Mouse (Mus musculus): ENCODE measurements around the gene Psmd4. TPM values are rescaled to one million over a fixed set of nuclear protein-coding genes. Genes with fewer than 3 reads are reported as not detected.
A peak's percentile ranks its signal among the peaks of the same experiment; 100 is the strongest.
"Not testable (repeated sequence)": the region's sequence is repeated elsewhere in the genome, so short reads cannot be mapped to it uniquely, and the experiment has no call there.

Psmd4 gene
- 100 to 1,000 TPM; 124 to 149 (median 127) TPM for total RNA-seq (2022)

DNA sequence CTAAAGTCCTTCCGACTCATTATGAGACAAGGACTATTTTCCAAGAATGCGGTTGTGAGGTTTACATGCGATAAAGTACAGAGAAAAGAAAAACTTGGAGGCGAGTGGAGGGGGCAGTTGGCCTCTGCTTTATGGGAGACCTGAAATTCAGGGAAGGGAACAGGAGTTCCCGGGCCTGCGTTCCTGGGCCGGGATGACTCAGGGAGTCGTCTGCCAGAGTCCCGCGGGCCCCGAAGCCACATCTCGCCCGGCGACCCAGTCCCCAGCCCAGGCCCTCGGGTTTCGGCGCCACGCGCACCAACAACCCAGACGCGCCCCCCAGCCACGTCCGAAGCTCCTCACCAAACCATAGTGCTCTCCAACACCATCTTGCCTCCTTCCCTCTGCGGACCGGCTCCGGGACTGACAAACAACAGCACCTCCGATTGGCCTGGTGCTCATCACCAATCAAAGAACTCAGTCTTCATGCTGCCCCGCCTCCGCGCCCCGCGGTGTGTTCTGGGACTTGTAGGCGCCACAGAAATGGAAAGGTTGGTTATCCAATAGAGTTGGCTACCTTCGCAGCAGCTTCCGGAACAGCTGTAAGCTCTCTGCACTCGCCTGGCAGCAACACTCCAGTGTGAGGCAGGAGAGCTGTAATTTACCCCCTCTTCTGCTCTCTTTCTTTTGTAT, at the start of gene Psmd4:
Gene Psmd4 (minus strand): TSS at position 449 of the 672 bp plus-strand sequence.
- DNase-seq (ENCODE audit: low spot score), result peak; percentile 98

DNA sequence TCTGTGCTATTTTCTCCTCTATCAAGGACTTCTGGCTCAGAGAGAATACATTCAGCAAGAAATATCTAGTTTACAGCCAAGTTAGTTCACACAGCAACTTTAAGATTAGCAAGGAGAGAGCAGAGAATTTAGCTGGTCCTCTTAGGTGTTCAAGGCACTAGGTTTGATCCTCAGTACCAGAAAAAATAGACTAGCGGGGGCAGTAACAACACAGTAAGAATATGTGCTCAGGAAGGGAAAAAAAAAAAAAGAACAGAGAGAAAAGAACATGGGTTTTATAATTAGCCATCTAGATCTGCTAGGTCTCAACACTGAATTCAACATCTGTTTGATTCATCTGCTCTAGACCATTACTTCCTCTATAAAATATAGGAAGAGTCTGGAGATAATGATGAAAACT, 45.7 kb upstream of the Psmd4 start:
- no peak for DNase-seq (ENCODE audit: low spot score)

GRCm38 (mm10) chr3:95071606-95072005, 29.2 kb upstream of the Psmd4 start:
- no peak for DNase-seq (ENCODE audit: low spot score)

DNA sequence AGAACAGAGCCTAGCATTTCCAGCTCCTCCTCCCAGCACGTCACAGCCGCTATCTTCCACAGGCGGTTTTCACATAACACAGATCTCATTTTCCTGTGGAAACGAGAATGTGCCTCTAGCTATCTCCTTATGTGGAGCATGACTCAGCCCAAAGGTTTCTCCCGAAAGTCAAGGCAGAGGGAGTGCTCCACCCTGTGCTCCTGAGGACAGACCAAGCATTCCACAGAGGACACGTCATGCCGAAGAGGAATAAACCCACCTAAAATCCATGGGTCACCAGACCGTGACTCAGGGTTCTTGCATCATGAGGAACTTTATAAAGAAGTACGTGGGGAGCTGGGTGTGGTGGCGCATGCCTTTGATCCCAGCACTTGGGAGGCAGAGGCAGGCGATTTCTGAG, 24.2 kb upstream of the Psmd4 start:
- no peak for DNase-seq (ENCODE audit: low spot score)

GRCm38 (mm10) chr3:95066095-95066494, 23.7 kb upstream of the Psmd4 start:
- no peak for DNase-seq (ENCODE audit: low spot score)

GRCm38 (mm10) chr3:95065553-95065952, 23.1 kb upstream of the Psmd4 start:
- DNase-seq (ENCODE audit: low spot score), result no peak

DNA sequence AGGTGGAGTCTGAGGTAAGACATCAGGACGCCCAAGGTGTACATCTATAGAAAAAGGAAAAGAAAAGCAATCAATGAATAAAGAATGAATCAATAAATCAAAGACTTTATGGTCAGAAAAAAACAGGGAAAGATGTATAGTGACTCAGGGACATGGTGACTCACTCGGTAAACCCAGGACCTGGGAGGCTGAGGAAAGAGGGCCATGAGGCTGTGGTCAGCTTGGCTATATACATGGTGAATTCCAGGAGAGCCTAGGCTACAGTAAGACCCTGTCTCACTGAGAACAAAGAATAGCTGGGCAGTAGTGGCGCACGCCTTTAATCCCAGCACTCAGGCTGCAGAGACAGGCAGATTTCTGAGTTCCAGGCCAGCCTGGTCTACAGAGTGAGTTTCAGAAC, 21.3 kb upstream of the Psmd4 start:
- no peak for DNase-seq (ENCODE audit: low spot score)

GRCm38 (mm10) chr3:95058078-95058477, 15.7 kb upstream of the Psmd4 start:
- no peak for DNase-seq (ENCODE audit: low spot score)

GRCm38 (mm10) chr3:95056275-95056674, 13.9 kb upstream of the Psmd4 start:
- DNase-seq (ENCODE audit: low spot score), result no peak

- no peak for DNase-seq (ENCODE audit: low spot score)
These were observed 12.3 kb upstream of the Psmd4 start for GRCm38 (mm10) chr3:95054481-95055260.

DNA sequence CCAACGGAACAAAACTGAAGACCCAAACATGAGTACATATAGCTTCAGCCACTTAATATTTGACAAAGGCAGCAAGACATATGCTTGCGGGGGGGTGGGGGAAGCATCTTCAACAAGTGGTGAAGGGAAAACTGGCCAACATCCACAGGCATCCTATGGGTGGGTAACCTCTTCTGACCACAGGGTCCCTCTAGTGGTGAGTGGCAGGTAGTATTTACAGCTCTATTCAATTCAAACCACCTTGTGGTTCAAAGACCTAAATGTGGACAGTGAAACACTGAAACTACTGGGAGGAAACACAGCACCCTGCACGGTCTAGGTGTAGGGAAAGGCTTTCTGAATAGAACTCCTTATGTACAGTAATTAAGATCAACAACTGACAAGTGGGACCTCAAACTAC, 11.3 kb upstream of the Psmd4 start:
- no peak for DNase-seq (ENCODE audit: low spot score)

DNA sequence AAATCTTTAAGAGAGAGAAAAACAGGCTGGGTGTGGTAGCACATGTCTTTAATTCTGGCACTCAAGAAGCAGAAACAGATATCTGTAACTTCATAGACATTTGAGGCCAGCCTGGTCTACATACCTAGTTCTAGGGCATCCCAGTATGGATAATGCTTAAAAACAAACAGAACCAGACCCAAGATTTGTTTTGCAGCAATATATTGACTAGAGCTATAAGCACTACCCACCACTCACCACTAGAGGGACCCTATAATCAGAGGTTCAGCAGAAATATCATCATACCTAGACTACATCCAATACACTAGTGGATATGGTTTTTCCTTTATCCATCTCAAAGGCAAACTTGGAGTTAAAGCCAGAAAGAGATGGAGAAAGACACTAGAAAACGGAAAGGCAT, 10.5 kb upstream of the Psmd4 start:
- DNase-seq (ENCODE audit: low spot score), result peak; percentile 32

DNA sequence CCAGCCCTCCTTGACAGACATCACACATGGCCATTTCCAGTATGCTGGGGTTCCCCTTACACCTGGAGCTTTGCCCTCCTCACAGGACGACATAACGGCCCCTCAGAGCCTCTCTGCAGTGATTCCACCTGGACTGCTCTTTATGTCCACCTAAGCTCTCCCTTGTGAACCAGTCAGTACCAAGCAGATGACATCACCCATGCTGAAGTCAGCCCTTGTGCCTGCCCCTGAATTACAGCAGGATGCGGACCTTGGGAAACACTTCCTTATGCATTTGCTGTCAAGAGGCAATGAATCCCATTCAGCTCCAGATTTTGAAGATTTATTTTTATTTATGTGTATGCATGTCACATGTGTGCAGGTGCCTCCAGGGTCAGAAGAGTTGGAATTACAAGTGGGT, 5.5 kb upstream of the Psmd4 start:
- DNase-seq (ENCODE audit: low spot score), result no peak

GRCm38 (mm10) chr3:95046462-95047057, 4.1 kb upstream of the Psmd4 start:
- no peak for DNase-seq (ENCODE audit: low spot score)

DNA sequence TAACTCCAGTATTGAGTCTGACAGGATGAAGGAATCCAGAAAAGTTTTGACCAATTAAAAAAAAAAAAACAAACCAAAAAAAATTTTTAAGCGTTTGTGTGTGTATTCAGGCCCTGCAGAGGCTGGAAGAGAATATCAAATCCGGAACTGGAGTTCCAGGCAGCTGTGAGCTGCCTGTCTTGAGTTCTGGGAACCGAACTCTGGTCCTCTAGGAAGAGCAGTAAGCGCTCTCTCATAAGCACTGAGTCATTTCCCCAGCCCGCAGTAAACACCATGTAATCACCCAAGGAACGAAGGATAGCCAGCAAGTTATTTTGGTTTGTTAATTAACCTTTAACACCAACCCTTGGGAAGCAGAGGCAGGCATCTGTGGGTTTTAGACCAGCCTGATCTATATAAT, 837 bp upstream of the Psmd4 start:
- no peak for DNase-seq (ENCODE audit: low spot score)

GRCm38 (mm10) chr3:95042838-95043229, 420 bp upstream of the Psmd4 start:
- no peak for DNase-seq (ENCODE audit: low spot score)

- no peak for DNase-seq (ENCODE audit: low spot score)
These were observed 789 bp downstream of the Psmd4 start for GRCm38 (mm10) chr3:95041625-95042024.

GRCm38 (mm10) chr3:95029953-95030352, 12.5 kb downstream of the Psmd4 start:
- DNase-seq (ENCODE audit: low spot score), result no peak

GRCm38 (mm10) chr3:95029291-95029827, 13.1 kb downstream of the Psmd4 start:
- DNase-seq (ENCODE audit: low spot score), result not testable (repeated sequence)

DNA sequence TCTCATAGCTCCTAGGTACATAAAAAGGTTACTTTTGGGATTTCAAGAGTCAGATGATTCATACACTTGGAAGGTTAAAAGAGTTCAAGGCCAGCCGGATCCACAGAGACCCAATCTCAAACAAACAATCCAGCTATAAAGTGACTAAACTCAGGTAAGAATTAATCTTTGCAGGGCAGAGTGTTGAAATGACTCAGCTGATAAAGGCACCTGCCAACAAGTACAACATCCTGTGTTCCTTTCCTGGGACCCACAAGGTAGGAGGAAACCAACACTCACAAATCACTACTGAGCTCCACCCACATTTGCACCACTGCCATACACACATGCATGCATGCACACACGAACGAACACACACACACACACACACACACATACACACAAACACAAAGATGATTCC, 13.8 kb downstream of the Psmd4 start:
- no peak for DNase-seq (ENCODE audit: low spot score)

GRCm38 (mm10) chr3:95027701-95028100, 14.7 kb downstream of the Psmd4 start:
- no peak for DNase-seq (ENCODE audit: low spot score)

- DNase-seq (ENCODE audit: low spot score), result no peak
These were observed 15.3 kb downstream of the Psmd4 start for GRCm38 (mm10) chr3:95027057-95027645.
